Mouse (Mus musculus) embryonic facial prominence, embryonic 12.5 days (tissue): ENCODE data around the gene Large1. TPM values are rescaled to one million over a fixed set of nuclear protein-coding genes. Genes with fewer than 3 reads are reported as not detected.
"Not testable (repeated sequence)": the region's sequence is repeated elsewhere in the genome, so short reads cannot be mapped to it uniquely, and the experiment has no call there.

ENCODE experiments used
- ATAC-seq: fragments of 200-750 bp; cut with Nextera tagmentation; 2 replicates; pipeline ENCODE4 v1.8.0; 2017; ENCODE audit not compliant: insufficient number of reproducible peaks, insufficient read depth, low FRiP score, low TSS enrichment
- H3K27ac ChIP-seq: fragments of 300-500 bp; sonication (generic); 2 replicates; pipeline ENCODE4 v1.5.1; 2016; ENCODE audit warnings: mild to moderate bottlenecking
- H3K27me3 ChIP-seq: fragments of 300-500 bp; sonication (generic); 2 replicates; pipeline ENCODE4 v1.6.1; 2016; ENCODE audit warnings: mild to moderate bottlenecking, moderate library complexity
- H3K36me3 ChIP-seq: fragments of 300-500 bp; sonication (generic); 2 replicates; pipeline ENCODE4 v1.6.1; 2016; ENCODE audit warnings: mild to moderate bottlenecking
- H3K4me1 ChIP-seq: fragments of 300-500 bp; sonication (generic); 2 replicates; pipeline ENCODE4 v1.6.1; 2016
- H3K4me2 ChIP-seq: fragments of 300-500 bp; sonication (generic); replicated peaks from 2 replicates; pipeline ENCODE4 v1.6.1; 2016; ENCODE audit warnings: mild to moderate bottlenecking, moderate library complexity
- H3K4me3 ChIP-seq: fragments of 300-500 bp; sonication (generic); 2 replicates; pipeline ENCODE4 v1.5.1; 2016; ENCODE audit warnings: mild to moderate bottlenecking
- H3K9ac ChIP-seq: fragments of 300-500 bp; sonication (generic); 2 replicates; pipeline ENCODE4 v1.6.1; 2016; ENCODE audit warnings: mild to moderate bottlenecking, moderate library complexity
- H3K9me3 ChIP-seq: fragments of 300-500 bp; sonication (generic); 2 replicates; pipeline ENCODE4 v1.6.1; 2016; ENCODE audit warnings: mild to moderate bottlenecking, moderate library complexity
- WGBS: fragments of 180-500 bp; shearing (Covaris S2); methylation state at CpG from one replicate; pipeline ENCODE4 v1.1.7; 2016; 5-methylcytosine and 5-hydroxymethylcytosine counted together
- polyA plus RNA-seq: library from polyadenylated mRNA; unstranded; fragments of >200 nt; fragmentation: Nextera tagmentation; extraction: Ambion mirVana; gene quantifications from 2 replicates; pipeline ENCODE4 v1.2.1, GENCODE M21; 2016

Gene Large1
- polyA plus RNA-seq, 1 experiment from 2014 or later: 10.9 TPM

DNA sequence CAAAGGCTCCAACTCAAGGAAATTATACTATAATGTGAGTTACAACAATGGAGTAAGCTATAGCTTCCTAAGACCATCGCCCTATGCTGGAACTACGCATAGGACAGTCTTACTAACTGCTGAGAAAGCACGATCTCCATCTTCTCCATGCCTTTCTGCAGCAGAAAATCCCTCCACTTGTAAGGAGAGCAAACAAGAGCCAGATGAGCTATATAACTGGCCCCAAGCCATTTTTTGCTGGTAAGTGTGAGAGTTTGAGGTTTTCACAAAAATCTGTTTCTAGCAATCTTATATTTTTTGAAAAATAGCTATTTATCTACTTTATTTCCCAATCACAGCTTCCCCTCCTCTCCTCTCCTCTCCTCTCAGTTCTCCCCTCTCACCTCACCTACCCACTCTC, 206.1 kb downstream of the Large1 start:
- 96% methylated on average over 3 of the region's 3 CpGs for WGBS
- Histone ChIP-seq H3K4me3 (no peak overlapping the region), H3K9ac (no peak overlapping the region), H3K27me3 (no peaks in the 10 kb centered on the region), H3K4me2 (no peak overlapping the region), H3K36me3 (no peaks in the 10 kb centered on the region), H3K9me3 (no peaks in the 10 kb centered on the region), H3K4me1 (no peaks in the 10 kb centered on the region), H3K27ac (no peak overlapping the region)
- ATAC-seq: no peak

DNA sequence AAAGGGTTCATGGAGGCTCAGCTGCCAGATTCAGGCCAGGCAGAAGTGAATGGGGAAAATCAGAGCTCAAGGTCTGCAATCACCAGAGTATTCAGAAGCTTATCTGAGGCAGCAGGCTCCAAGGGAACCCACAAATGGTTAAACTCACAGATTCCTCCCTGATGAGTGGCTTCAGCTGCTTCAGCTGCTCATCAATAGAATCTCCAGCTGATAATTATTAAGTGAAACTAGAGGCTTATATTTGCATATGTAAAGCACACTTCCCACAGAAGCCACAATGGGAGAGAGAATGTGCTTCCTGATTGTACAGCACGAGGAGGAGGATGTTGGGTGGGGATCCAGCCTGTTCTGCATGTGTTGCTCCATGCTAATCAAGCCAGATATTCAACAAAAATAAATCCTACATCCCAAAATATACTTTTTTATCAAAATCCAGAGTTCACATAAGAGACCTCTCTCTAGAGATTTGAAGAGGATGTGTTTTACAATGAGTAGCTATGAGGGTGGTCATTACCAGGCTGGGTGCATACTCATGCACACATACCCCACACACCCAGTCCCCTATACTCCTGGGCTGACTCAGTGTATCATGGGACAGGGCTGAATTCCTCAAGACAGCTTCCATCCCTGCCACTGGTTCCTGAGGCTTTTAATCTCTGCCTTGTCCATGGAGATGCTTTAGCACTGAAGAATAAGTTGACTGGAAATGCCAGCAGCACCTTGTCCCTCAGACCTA, 210.5 kb downstream of the Large1 start:
- Histone ChIP-seq H3K27me3 (no peaks in the 10 kb centered on the region), H3K36me3 (no peaks in the 10 kb centered on the region), H3K9me3 (no peaks in the 10 kb centered on the region), H3K4me1 (no peaks in the 10 kb centered on the region), H3K4me2 (no peak overlapping the region), H3K4me3 (no peak overlapping the region), H3K9ac (no peak overlapping the region), H3K27ac (no peak overlapping the region)
- WGBS: 32% methylated on average over 1 of the region's 1 CpGs
- ATAC-seq: no peak

DNA sequence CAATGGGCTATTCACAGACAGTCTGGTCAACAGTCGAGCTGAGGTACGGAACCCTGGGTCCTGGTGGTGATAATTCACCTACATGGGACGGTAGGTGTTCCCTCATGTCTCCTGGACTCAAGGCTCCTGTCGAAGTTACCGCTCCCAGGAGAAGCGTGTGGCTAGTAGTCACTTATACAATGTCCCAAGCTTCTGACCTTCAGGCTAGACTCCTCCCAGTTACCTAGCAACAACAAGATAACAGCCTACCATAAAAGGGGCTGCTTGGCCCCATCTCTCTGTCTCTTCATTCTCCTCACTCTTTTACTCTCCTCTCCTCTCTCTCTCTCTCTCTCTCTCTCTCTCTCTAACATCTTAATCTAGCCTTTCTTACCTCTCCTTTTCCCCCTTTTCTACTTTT, 217.9 kb downstream of the Large1 start:
- 87% methylated on average over 6 of the region's 6 CpGs for WGBS

DNA sequence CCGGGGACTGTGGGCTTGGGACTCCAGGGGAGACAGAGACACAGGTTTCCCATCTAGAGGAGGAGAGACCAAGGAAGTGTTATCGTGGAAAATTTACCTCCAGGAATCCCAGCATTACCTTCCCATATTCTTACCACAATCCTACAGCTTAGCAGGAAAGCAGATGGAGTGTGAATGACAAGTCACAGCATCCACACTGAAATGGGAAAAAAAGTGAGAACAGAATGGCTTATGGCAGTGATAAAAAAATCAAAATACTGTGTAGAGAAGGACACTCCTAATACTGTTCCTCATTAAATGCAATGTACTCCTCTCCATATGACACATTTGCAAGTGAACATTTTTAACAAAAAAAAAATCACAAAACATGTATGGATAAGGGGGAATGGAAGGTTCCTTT, 221.3 kb downstream of the Large1 start:
- Histone ChIP-seq H3K27me3 (no peaks in the 10 kb centered on the region), H3K4me3 (no peak overlapping the region), H3K4me1 (no peaks in the 10 kb centered on the region), H3K4me2 (no peak overlapping the region), H3K27ac (no peak overlapping the region), H3K36me3 (no peaks in the 10 kb centered on the region), H3K9me3 (no peaks in the 10 kb centered on the region), H3K9ac (no peak overlapping the region)
- ATAC-seq: no peak
- WGBS: 96% methylated on average over 2 of the region's 2 CpGs

More for the DNA sequence above, 217.9 kb downstream of the Large1 start:
- Histone ChIP-seq H3K9me3 (no peaks in the 10 kb centered on the region), H3K4me2 (no peak overlapping the region), H3K27ac (no peak overlapping the region), H3K36me3 (no peaks in the 10 kb centered on the region), H3K27me3 (no peaks in the 10 kb centered on the region), H3K9ac (no peak overlapping the region), H3K4me1 (no peaks in the 10 kb centered on the region), H3K4me3 (no peak overlapping the region)
- ATAC-seq: no peak

DNA sequence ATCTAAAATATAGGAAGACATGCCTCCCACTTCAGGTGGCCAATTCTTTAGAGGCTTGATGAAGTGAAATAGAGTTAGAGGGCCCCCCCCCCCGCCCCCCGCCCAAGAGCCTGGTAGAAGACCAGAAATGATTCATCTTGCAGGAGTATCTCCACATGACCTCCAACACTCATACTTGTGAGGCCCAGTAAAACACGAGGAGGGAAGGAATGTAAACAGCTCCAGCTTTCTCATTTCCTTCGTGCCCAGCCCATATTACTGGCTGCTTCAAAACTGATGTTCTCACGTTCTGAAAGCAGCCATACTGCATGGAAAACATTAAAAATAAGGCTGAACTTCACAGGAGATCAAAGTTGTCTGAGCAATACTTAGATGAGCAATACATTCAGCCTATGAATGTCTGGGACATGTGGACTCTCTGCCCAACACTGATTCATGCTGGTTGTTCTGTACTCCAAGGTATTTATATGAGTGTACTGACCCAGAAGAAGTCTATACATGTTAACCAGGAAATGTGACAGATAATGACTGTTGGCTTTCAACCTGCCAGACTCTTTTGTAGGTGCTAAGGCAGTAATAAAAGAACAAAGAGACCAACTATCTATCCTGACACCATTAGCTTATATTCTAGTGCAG, 229.4 kb downstream of the Large1 start:
- Histone ChIP-seq H3K27ac (no peak overlapping the region), H3K9me3 (no peaks in the 10 kb centered on the region), H3K4me3 (no peak overlapping the region), H3K27me3 (no peaks in the 10 kb centered on the region), H3K4me1 (no peaks in the 10 kb centered on the region), H3K9ac (no peak overlapping the region), H3K4me2 (no peak overlapping the region), H3K36me3 (no peaks in the 10 kb centered on the region)
- 70% methylated on average over 5 of the region's 5 CpGs for WGBS
- ATAC-seq: no peak

DNA sequence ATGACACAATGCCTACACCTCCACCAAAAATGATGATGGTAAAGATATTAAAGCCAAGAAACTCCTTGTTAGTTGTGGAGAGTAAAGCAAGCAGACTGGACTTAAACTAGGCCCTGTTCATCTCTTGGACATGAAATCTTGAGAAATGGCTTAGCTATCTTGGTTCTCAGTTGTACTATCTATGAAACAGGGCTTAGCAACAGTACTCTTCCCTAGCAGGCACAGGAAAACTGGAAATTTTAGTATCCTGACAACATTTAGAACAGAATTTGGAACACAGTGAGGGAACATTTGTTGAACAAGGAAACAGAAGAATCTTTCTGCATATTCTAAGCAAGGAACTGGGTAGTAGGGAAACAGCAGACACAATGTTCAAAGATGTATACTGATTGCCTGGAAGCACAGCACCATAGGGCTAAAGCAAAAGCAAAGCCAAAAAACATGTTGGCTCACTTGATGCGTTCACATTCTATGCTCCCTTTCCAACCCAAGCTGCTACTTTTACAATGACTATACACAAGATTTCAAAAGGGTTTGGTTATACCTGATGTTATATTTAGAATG, 240.9 kb downstream of the Large1 start:
- H3K4me2 ChIP-seq: no peak overlapping the region
- H3K4me3 ChIP-seq: no peak overlapping the region
- ATAC-seq: no peak
- no peaks in the 10 kb centered on the region for H3K36me3 ChIP-seq
- H3K27ac ChIP-seq: no peak overlapping the region
- H3K4me1 ChIP-seq: no peaks in the 10 kb centered on the region
- no peaks in the 10 kb centered on the region for H3K9me3 ChIP-seq
- H3K9ac ChIP-seq: no peak overlapping the region
- WGBS: 90% methylated on average over 1 of the region's 1 CpGs
- no peaks in the 10 kb centered on the region for H3K27me3 ChIP-seq

DNA sequence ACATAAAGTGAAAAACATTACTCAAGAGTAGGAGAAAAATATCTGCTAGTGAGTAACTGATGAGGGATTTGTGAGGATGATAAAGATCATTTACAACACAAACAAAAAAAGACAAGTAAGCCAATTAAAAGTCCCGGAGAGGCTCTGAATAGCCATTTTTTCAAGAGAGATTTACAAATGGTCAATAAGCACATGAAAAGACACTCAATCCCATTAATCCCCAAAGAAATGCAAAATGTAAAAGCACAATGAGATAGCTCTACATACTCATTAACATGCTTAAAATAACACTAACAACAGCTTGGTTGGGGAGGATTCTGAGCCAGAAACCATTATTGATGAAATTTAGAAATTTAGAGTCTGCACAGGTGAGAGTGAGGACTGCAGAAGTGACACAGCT, 249.3 kb downstream of the Large1 start:
- no peak overlapping the region for H3K9ac ChIP-seq
- no peaks in the 10 kb centered on the region for H3K36me3 ChIP-seq
- H3K4me2 ChIP-seq: no peak overlapping the region
- no peaks in the 10 kb centered on the region for H3K27me3 ChIP-seq
- H3K4me3 ChIP-seq: no peak overlapping the region
- 64% methylated on average over 1 of the region's 1 CpGs for WGBS
- no peaks in the 10 kb centered on the region for H3K4me1 ChIP-seq
- no peak for ATAC-seq
- no peaks in the 10 kb centered on the region for H3K9me3 ChIP-seq
- H3K27ac ChIP-seq: no peak overlapping the region

DNA sequence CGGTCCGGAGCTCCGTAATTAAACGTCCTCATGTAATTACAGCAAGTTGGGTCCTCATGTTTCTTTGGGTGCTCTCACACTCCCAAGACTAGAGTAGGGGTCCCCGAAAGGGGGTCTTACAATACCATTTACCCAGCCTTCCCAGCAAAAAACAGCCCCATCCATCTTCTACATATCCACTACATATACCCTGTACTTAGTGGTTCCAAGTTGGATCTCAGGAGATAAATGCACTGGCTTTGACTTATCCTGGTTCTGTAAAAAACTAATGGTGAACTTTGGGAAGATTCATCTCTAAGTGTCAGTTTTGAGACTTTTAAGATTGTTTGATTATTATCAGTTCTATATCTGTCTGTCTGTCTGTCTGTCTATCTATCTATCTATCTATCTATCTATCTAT, 252.3 kb downstream of the Large1 start:
- no peak overlapping the region for H3K27ac ChIP-seq
- H3K4me3 ChIP-seq: no peak overlapping the region
- H3K4me1 ChIP-seq: no peaks in the 10 kb centered on the region
- H3K27me3 ChIP-seq: no peaks in the 10 kb centered on the region
- no peaks in the 10 kb centered on the region for H3K9me3 ChIP-seq
- no peaks in the 10 kb centered on the region for H3K36me3 ChIP-seq
- no peak overlapping the region for H3K9ac ChIP-seq
- ATAC-seq: no peak
- no peak overlapping the region for H3K4me2 ChIP-seq
- WGBS: 87% methylated on average over 5 of the region's 5 CpGs

DNA sequence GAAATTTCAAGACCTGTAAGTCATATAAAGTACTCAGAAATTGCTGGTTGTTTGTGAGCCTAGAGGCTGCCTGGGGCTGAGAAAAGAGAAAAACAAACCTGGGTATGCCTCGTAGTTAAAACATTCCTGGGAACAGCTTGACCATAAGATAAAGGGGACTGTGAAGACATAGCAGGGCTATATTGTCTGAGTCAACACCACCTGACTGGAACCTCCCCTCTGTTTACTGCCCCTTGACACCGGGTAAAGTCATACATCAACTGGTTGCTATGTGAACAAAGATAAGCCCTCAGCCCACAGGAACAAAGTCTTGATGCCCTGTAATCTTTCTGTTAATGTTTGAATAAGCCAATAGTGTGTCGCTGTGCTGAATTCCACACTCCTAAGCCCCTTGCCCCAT, 252.7 kb downstream of the Large1 start:
- not testable (repeated sequence) for H3K27me3 ChIP-seq, H3K4me1 ChIP-seq, H3K9ac ChIP-seq, H3K36me3 ChIP-seq, H3K9me3 ChIP-seq, H3K4me2 ChIP-seq, H3K4me3 ChIP-seq, H3K27ac ChIP-seq, ATAC-seq
- WGBS: 64% methylated on average over 3 of the region's 3 CpGs

DNA sequence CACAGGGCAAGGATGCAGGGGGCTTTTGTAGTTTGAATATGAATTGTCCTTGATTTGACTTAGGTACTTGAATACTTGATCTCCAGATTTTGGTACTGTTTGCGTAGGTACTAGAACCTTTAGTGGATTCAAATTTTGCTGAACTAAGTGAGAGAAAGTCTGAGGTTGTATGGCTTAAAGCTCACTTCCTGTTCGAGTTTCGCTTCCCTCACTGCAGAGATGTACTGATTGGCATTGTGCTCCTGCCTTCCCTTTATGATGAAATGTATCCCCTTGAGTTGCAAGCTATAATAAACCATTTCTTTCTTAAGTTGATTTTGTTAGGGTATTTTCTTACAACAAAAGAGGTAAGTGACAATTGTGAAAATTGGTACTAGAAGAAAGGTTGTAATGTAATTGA, 253.8 kb downstream of the Large1 start:
- H3K27ac ChIP-seq: no peak overlapping the region
- ATAC-seq: no peak
- no peaks in the 10 kb centered on the region for H3K9me3 ChIP-seq
- H3K4me1 ChIP-seq: no peaks in the 10 kb centered on the region
- no peaks in the 10 kb centered on the region for H3K36me3 ChIP-seq
- no peaks in the 10 kb centered on the region for H3K27me3 ChIP-seq
- H3K4me3 ChIP-seq: no peak overlapping the region
- H3K4me2 ChIP-seq: no peak overlapping the region
- WGBS: 84% methylated on average over 3 of the region's 3 CpGs
- no peak overlapping the region for H3K9ac ChIP-seq

DNA sequence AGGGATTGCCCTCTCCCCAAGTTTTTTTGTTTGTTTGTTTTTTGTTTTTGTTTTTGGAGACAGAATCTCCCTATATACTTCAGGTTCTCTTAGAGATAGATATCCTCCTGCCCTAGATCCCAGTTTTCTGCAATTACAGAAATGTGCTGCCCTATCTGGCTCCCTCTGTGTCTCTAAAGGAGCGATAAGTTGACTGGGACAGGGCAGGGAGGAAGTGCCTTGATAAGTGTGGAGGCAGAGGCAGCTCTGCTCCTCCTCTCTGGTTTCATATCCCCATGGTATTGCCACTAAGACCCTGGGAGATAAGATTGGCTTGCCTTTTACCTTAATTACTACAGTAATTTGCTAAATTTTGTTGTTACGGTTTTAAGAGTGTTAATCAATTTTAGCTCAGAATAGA, 256.4 kb downstream of the Large1 start:
- ATAC-seq: no peak
- H3K4me1 ChIP-seq: no peaks in the 10 kb centered on the region
- no peaks in the 10 kb centered on the region for H3K27me3 ChIP-seq
- H3K9ac ChIP-seq: no peak overlapping the region
- H3K9me3 ChIP-seq: no peaks in the 10 kb centered on the region
- H3K4me3 ChIP-seq: no peak overlapping the region
- H3K4me2 ChIP-seq: no peak overlapping the region
- no peaks in the 10 kb centered on the region for H3K36me3 ChIP-seq
- no peak overlapping the region for H3K27ac ChIP-seq
- WGBS: 76% methylated on average over 2 of the region's 2 CpGs

DNA sequence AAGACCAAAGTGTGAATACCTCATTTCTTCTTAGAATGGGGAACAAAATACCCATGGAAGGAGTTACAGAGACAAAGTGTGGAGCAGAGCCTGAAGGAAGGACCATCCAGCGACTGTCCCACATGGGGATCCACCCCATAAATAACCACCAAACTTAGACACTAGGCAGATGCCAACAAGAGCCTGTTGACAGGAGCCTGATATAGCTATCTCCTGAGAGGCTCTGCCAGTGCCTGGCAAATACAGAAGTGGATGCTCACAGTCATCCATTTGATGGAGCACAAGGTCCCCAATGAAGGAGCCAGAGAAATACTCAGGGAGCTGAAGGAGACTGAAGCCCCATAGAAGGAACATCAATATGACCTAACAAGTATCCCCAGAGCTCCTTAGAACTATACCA, 275.6 kb downstream of the Large1 start:
- not testable (repeated sequence) for H3K9ac ChIP-seq, H3K36me3 ChIP-seq, H3K4me1 ChIP-seq, H3K27me3 ChIP-seq, H3K4me2 ChIP-seq, H3K27ac ChIP-seq, H3K9me3 ChIP-seq, ATAC-seq, H3K4me3 ChIP-seq
- 89% methylated on average over 1 of the region's 1 CpGs for WGBS
